Mouse (Mus musculus) ZHBTc4 (cell line): Measurements from ENCODE around the gene Gm9117.
"Not testable (repeated sequence)": the region's sequence is repeated elsewhere in the genome, so short reads cannot be mapped to it uniquely, and the experiment has no call there.

Experiments
- DNase-seq: peaks from one replicate; pipeline ENCODE4 v3.0.0-alpha.2; 2011; ENCODE audit warnings: low read depth, low spot score

Gene Gm9117

DNA sequence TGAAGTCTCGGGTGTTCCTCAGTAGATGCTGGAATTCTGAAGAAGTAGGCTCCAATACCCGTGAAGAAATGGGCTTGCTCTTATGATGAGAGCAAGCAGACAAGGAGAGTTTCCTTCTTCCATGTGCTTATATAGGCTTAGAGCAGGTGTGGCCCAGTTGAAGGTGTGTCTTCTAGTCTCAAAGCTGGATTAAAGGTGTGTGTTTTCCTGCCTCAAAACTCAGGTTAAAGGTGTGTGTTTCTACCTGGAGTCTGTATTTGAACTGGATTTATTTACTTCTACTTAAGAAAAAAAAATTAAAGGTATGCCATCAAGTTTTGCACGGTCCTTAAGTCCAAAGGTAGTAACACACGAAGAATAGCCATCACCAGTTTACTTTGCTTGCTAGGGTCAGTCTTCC is at the start of gene Gm9117:
Gm9117 (minus strand) TSS at position 101 of the 400 bp plus-strand sequence.
- not testable (repeated sequence) for DNase-seq

- DNase-seq: not testable (repeated sequence)
Observed at GRCm38 (mm10) chr3:93968938-93969337, 25.6 kb upstream of the Gm9117 start.

DNA sequence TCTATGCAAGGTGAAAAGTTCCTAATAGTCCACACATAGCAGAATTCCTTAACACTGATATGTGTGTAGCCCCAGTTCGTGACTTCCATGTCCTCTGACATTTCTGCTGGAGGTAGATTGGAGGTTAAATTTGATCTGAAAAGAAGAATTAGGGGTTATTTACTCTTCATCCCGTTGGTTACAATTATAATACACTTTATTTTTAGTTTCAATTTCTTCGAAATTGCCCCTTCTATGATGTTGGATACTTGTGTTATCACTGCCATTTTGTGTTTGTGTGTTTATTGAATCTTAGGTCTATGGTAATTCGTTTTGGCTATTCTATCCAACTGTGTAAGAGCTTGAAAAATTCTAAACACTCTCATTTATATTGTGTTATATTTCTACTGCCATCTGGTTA is 17.9 kb upstream of the Gm9117 start, which contains the start of gene Tdpoz5:
Tdpoz5 (minus strand) TSS at position 101 of the 400 bp plus-strand sequence.
- not testable (repeated sequence) for DNase-seq

- DNase-seq: not testable (repeated sequence)
Observed at GRCm38 (mm10) chr3:93938386-93938785, 5.0 kb downstream of the Gm9117 start.
